Mouse (Mus musculus): Measurements from ENCODE around the gene Wfikkn1. TPM values are rescaled to one million over a fixed set of nuclear protein-coding genes. Genes with fewer than 3 reads are reported as not detected.
"Not testable (repeated sequence)": the region's sequence is repeated elsewhere in the genome, so short reads cannot be mapped to it uniquely, and the experiment has no call there.

Wfikkn1 gene
- polyA plus RNA-seq, 1 experiment = 0.61 TPM

- Histone ChIP-seq H3K27ac (ENCODE audit: insufficient read depth, low read length) (no peak overlapping the region), H3K4me1 (ENCODE audit: control insufficient read depth, insufficient read depth, low read length) (peaks cover 5% of the 10 kb centered on the region; the same call in 1 of the 2 replicates), H3K4me3 (ENCODE audit: insufficient read depth, low read length) (no peak overlapping the region)
- TF ChIP-seq CTCF (IDR thresholded peaks at IDR 0.05; ENCODE audit: extremely low read depth, insufficient read depth, low read length) = no peak
- no peak for TF ChIP-seq POLR2A (IDR thresholded peaks at IDR 0.05; ENCODE audit: extremely low read depth, insufficient read depth, low read length)
These were observed 8.0 kb downstream of the Wfikkn1 start for GRCm38 (mm10) chr17:25872676-25873075.

- H3K4me3 ChIP-seq (ENCODE audit: insufficient read depth, low read length); H3K4me1 ChIP-seq (ENCODE audit: control insufficient read depth, insufficient read depth, low read length): not testable (repeated sequence)
These were observed 9.1 kb downstream of the Wfikkn1 start for GRCm38 (mm10) chr17:25871566-25871965.

GRCm38 (mm10) chr17:25869954-25870353 lies 10.7 kb downstream of the Wfikkn1 start:
- Histone ChIP-seq H3K4me1 (ENCODE audit: control insufficient read depth, insufficient read depth, low read length) (peaks cover 3% of the 10 kb centered on the region; the same call in 1 of the 2 replicates), H3K27ac (ENCODE audit: insufficient read depth, low read length) (no peak overlapping the region), H3K4me3 (ENCODE audit: insufficient read depth, low read length) (no peak overlapping the region)
- TF ChIP-seq POLR2A (IDR thresholded peaks at IDR 0.05; ENCODE audit: extremely low read depth, insufficient read depth, low read length) (no peak), CTCF (IDR thresholded peaks at IDR 0.05; ENCODE audit: extremely low read depth, insufficient read depth, low read length) (no peak)

More at GRCm38 (mm10) chr17:25871566-25871965, 9.1 kb downstream of the Wfikkn1 start:
- H3K27ac ChIP-seq (ENCODE audit: insufficient read depth, low read length) = not testable (repeated sequence)

- H3K27ac ChIP-seq (ENCODE audit: insufficient read depth, low read length) = no peak overlapping the region
These were observed 11.2 kb downstream of the Wfikkn1 start for GRCm38 (mm10) chr17:25869498-25869897.

GRCm38 (mm10) chr17:25868601-25869191 lies 12.0 kb downstream of the Wfikkn1 start, which contains the start of gene Mcrip2:
Mcrip2 (minus strand) TSS chr17:25868764.
- Histone ChIP-seq H3K27ac (ENCODE audit: insufficient read depth, low read length) (no peak within 1 kb of the TSS), H3K4me1 (ENCODE audit: control insufficient read depth, insufficient read depth, low read length) (peaks cover 3% of the 10 kb centered on the region; the same call in 1 of the 2 replicates)
- TF ChIP-seq POLR2A (IDR thresholded peaks at IDR 0.05; ENCODE audit: extremely low read depth, insufficient read depth, low read length) = peak; percentile 60; the same call in 1 of the 2 replicates
- no peak for TF ChIP-seq CTCF (IDR thresholded peaks at IDR 0.05; ENCODE audit: extremely low read depth, insufficient read depth, low read length)

More at GRCm38 (mm10) chr17:25869498-25869897, 11.2 kb downstream of the Wfikkn1 start:
- no peak for TF ChIP-seq CTCF (IDR thresholded peaks at IDR 0.05; ENCODE audit: extremely low read depth, insufficient read depth, low read length)
- no peak for TF ChIP-seq POLR2A (IDR thresholded peaks at IDR 0.05; ENCODE audit: extremely low read depth, insufficient read depth, low read length)
- Histone ChIP-seq H3K4me1 (ENCODE audit: control insufficient read depth, insufficient read depth, low read length) (peaks cover 3% of the 10 kb centered on the region; the same call in 1 of the 2 replicates), H3K4me3 (ENCODE audit: insufficient read depth, low read length) (no peak overlapping the region)

GRCm38 (mm10) chr17:25867836-25868600 lies 12.6 kb downstream of the Wfikkn1 start:
- TF ChIP-seq CTCF (IDR thresholded peaks at IDR 0.05; ENCODE audit: extremely low read depth, insufficient read depth, low read length) (no peak), POLR2A (IDR thresholded peaks at IDR 0.05; ENCODE audit: extremely low read depth, insufficient read depth, low read length) (no peak)
- peaks cover 3% of the 10 kb centered on the region; the same call in 1 of the 2 replicates for H3K4me1 ChIP-seq (ENCODE audit: control insufficient read depth, insufficient read depth, low read length)
- peak overlapping the region; percentile 58 for H3K4me3 ChIP-seq (ENCODE audit: insufficient read depth, low read length)
- no peak overlapping the region for H3K27ac ChIP-seq (ENCODE audit: insufficient read depth, low read length)

More at GRCm38 (mm10) chr17:25868601-25869191, 12.0 kb downstream of the Wfikkn1 start, which contains the start of gene Mcrip2:
- H3K4me3 ChIP-seq (ENCODE audit: insufficient read depth, low read length) = peak within 1 kb of the TSS; percentile 58

- Histone ChIP-seq H3K4me3 (ENCODE audit: insufficient read depth, low read length) (peak overlapping the region; percentile 58), H3K4me1 (ENCODE audit: control insufficient read depth, insufficient read depth, low read length) (peaks cover 3% of the 10 kb centered on the region; the same call in 1 of the 2 replicates), H3K27ac (ENCODE audit: insufficient read depth, low read length) (no peak overlapping the region)
- TF ChIP-seq POLR2A (IDR thresholded peaks at IDR 0.05; ENCODE audit: extremely low read depth, insufficient read depth, low read length) (no peak), CTCF (IDR thresholded peaks at IDR 0.05; ENCODE audit: extremely low read depth, insufficient read depth, low read length) (no peak)
These were observed 13.2 kb downstream of the Wfikkn1 start for GRCm38 (mm10) chr17:25867509-25867835.

GRCm38 (mm10) chr17:25866172-25866571 lies 14.5 kb downstream of the Wfikkn1 start:
- Histone ChIP-seq H3K27ac (ENCODE audit: insufficient read depth, low read length) (no peak overlapping the region), H3K4me3 (ENCODE audit: insufficient read depth, low read length) (no peak overlapping the region), H3K4me1 (ENCODE audit: control insufficient read depth, insufficient read depth, low read length) (peaks cover 3% of the 10 kb centered on the region; the same call in 1 of the 2 replicates)
- no peak for TF ChIP-seq POLR2A (IDR thresholded peaks at IDR 0.05; ENCODE audit: extremely low read depth, insufficient read depth, low read length)
- TF ChIP-seq CTCF (IDR thresholded peaks at IDR 0.05; ENCODE audit: extremely low read depth, insufficient read depth, low read length) = no peak

GRCm38 (mm10) chr17:25865288-25865687 lies 15.4 kb downstream of the Wfikkn1 start:
- Histone ChIP-seq H3K4me1 (ENCODE audit: control insufficient read depth, insufficient read depth, low read length) (peaks cover 6% of the 10 kb centered on the region), H3K27ac (ENCODE audit: insufficient read depth, low read length) (no peak overlapping the region), H3K4me3 (ENCODE audit: insufficient read depth, low read length) (no peak overlapping the region)
- TF ChIP-seq CTCF (IDR thresholded peaks at IDR 0.05; ENCODE audit: extremely low read depth, insufficient read depth, low read length) (no peak), POLR2A (IDR thresholded peaks at IDR 0.05; ENCODE audit: extremely low read depth, insufficient read depth, low read length) (no peak)

- TF ChIP-seq POLR2A (IDR thresholded peaks at IDR 0.05; ENCODE audit: extremely low read depth, insufficient read depth, low read length) = no peak
- Histone ChIP-seq H3K27ac (ENCODE audit: insufficient read depth, low read length) (no peak overlapping the region), H3K4me3 (ENCODE audit: insufficient read depth, low read length) (no peak overlapping the region), H3K4me1 (ENCODE audit: control insufficient read depth, insufficient read depth, low read length) (peaks cover 6% of the 10 kb centered on the region)
These were observed 16.3 kb downstream of the Wfikkn1 start for GRCm38 (mm10) chr17:25864311-25864710.

Measured in cortical plate, adult 2 months (tissue).